Mouse (Mus musculus): ENCODE measurements around the gene AF067063. TPM values are rescaled to one million over a fixed set of nuclear protein-coding genes. Genes with fewer than 3 reads are reported as not detected.
"Not testable (repeated sequence)": the region's sequence is repeated elsewhere in the genome, so short reads cannot be mapped to it uniquely, and the experiment has no call there.

Gene AF067063
- not detected in 2 replicates for polyA plus RNA-seq (2015; fragmentation: Nextera tagmentation; extraction: Ambion mirVana)

- not testable (repeated sequence) for H3K4me2 ChIP-seq (replicated peaks; ENCODE audit: low read depth, low read length); H3K9ac ChIP-seq (replicated peaks; ENCODE audit: low read depth); H3K4me1 ChIP-seq (ENCODE audit: insufficient read depth, low read depth, low read length); DNase-seq (ENCODE audit: low spot score); H3K36me3 ChIP-seq (ENCODE audit: insufficient read depth, low read length); H3K9me3 ChIP-seq (ENCODE audit: low read length); H3K27me3 ChIP-seq (replicated peaks; ENCODE audit: insufficient read depth, low read length); H3K27ac ChIP-seq (ENCODE audit: low read length); ATAC-seq; H3K4me3 ChIP-seq (ENCODE audit: low read depth, low read length)
These were observed at the start of gene AF067063 for GRCm38 (mm10) chr13:119830116-119830515. Gene AF067063 (minus strand): TSS chr13:119830216.

- H3K36me3 ChIP-seq (ENCODE audit: insufficient read depth, low read length); H3K27ac ChIP-seq (ENCODE audit: low read length); DNase-seq (ENCODE audit: low spot score); H3K9ac ChIP-seq (replicated peaks; ENCODE audit: low read depth); H3K9me3 ChIP-seq (ENCODE audit: low read length); H3K4me1 ChIP-seq (ENCODE audit: insufficient read depth, low read depth, low read length); H3K27me3 ChIP-seq (replicated peaks; ENCODE audit: insufficient read depth, low read length); H3K4me2 ChIP-seq (replicated peaks; ENCODE audit: low read depth, low read length); H3K4me3 ChIP-seq (ENCODE audit: low read depth, low read length); ATAC-seq: not testable (repeated sequence)
- 67% methylated on average over 4 of the region's 7 CpGs for WGBS
These were observed 34.5 kb upstream of the AF067063 start for GRCm38 (mm10) chr13:119864395-119864999.

- H3K4me3 ChIP-seq (ENCODE audit: low read depth, low read length); H3K27ac ChIP-seq (ENCODE audit: low read length); DNase-seq (ENCODE audit: low spot score); H3K4me2 ChIP-seq (replicated peaks; ENCODE audit: low read depth, low read length); H3K27me3 ChIP-seq (replicated peaks; ENCODE audit: insufficient read depth, low read length); H3K9me3 ChIP-seq (ENCODE audit: low read length); H3K4me1 ChIP-seq (ENCODE audit: insufficient read depth, low read depth, low read length); H3K36me3 ChIP-seq (ENCODE audit: insufficient read depth, low read length); ATAC-seq; H3K9ac ChIP-seq (replicated peaks; ENCODE audit: low read depth): not testable (repeated sequence)
- no CpG with 5 or more reads among the region's 6 CpGs for WGBS
These were observed 32.4 kb upstream of the AF067063 start for GRCm38 (mm10) chr13:119862399-119862798.

GRCm38 (mm10) chr13:119839982-119840381 is 10.0 kb upstream of the AF067063 start:
- 14% methylated on average over 6 of the region's 6 CpGs for WGBS
- DNase-seq (ENCODE audit: low spot score), result not testable (repeated sequence)

GRCm38 (mm10) chr13:119837719-119838337 is 7.8 kb upstream of the AF067063 start:
- H3K9ac ChIP-seq (replicated peaks; ENCODE audit: low read depth); H3K4me3 ChIP-seq (ENCODE audit: low read depth, low read length); H3K4me1 ChIP-seq (ENCODE audit: insufficient read depth, low read depth, low read length); H3K9me3 ChIP-seq (ENCODE audit: low read length); H3K36me3 ChIP-seq (ENCODE audit: insufficient read depth, low read length); H3K27ac ChIP-seq (ENCODE audit: low read length); H3K27me3 ChIP-seq (replicated peaks; ENCODE audit: insufficient read depth, low read length); DNase-seq (ENCODE audit: low spot score); H3K4me2 ChIP-seq (replicated peaks; ENCODE audit: low read depth, low read length): not testable (repeated sequence)
- peak; percentile 57; the same call in 1 of the 2 replicates for ATAC-seq
- WGBS, result 4% methylated on average over 14 of the region's 23 CpGs
- TF ChIP-seq CTCF (IDR thresholded peaks at IDR 0.05), result peak; percentile 46

More at GRCm38 (mm10) chr13:119839982-119840381, 10.0 kb upstream of the AF067063 start:
- not testable (repeated sequence) for H3K36me3 ChIP-seq (ENCODE audit: insufficient read depth, low read length); H3K27me3 ChIP-seq (replicated peaks; ENCODE audit: insufficient read depth, low read length); H3K4me1 ChIP-seq (ENCODE audit: insufficient read depth, low read depth, low read length); H3K9ac ChIP-seq (replicated peaks; ENCODE audit: low read depth); H3K4me2 ChIP-seq (replicated peaks; ENCODE audit: low read depth, low read length); ATAC-seq; H3K4me3 ChIP-seq (ENCODE audit: low read depth, low read length); H3K27ac ChIP-seq (ENCODE audit: low read length); H3K9me3 ChIP-seq (ENCODE audit: low read length)
- peak; percentile 42 for TF ChIP-seq CTCF (IDR thresholded peaks at IDR 0.05)

GRCm38 (mm10) chr13:119836324-119836811 is 6.4 kb upstream of the AF067063 start:
- DNase-seq (ENCODE audit: low spot score); H3K27me3 ChIP-seq (replicated peaks; ENCODE audit: insufficient read depth, low read length); H3K27ac ChIP-seq (ENCODE audit: low read length); H3K36me3 ChIP-seq (ENCODE audit: insufficient read depth, low read length); H3K4me1 ChIP-seq (ENCODE audit: insufficient read depth, low read depth, low read length); H3K9ac ChIP-seq (replicated peaks; ENCODE audit: low read depth); H3K9me3 ChIP-seq (ENCODE audit: low read length): not testable (repeated sequence)
- H3K4me2 ChIP-seq (replicated peaks; ENCODE audit: low read depth, low read length), result peak overlapping the region; percentile 36; the same call in 1 of the 2 replicates
- TF ChIP-seq CTCF (IDR thresholded peaks at IDR 0.05), result peak; percentile 50
- H3K4me3 ChIP-seq (ENCODE audit: low read depth, low read length), result peak overlapping the region; percentile 17; the same call in 1 of the 2 replicates
- ATAC-seq, result peak; percentile 52
- 14% methylated on average over 21 of the region's 23 CpGs for WGBS

Data from lung, postnatal 0 days (tissue).